Mouse (Mus musculus) MEL (cell line): ENCODE data around the gene Gata2.

ENCODE experiments used
- CTCF ChIP-seq, 3 experiments: IDR thresholded peaks in 2 of 3; conservative IDR thresholded peaks in 1 of 3; 2 replicates each; pipeline ENCODE4 v1.5.1; 2011 to 2012; ENCODE audit warnings: low read length in 3 of 3, low read depth in 2 of 3, mild to moderate bottlenecking in 2 of 3, improper control_type of control experiment in 1 of 3, inconsistent platforms in 1 of 3, mixed read lengths in 1 of 3, moderate library complexity in 1 of 3; ENCODE audit not compliant: control insufficient read depth in 1 of 3, insufficient read depth in 1 of 3, poor library complexity in 1 of 3, severe bottlenecking in 1 of 3
- JUND ChIP-seq: IDR thresholded peaks from 2 replicates; pipeline ENCODE4 v1.6.1; 2011; ENCODE audit warnings: low read depth, mild to moderate bottlenecking, improper control_type of control experiment, low read length
- POLR2A ChIP-seq, 2 experiments: IDR thresholded peaks; 2 replicates each; pipeline ENCODE4 v1.6.1; 2011 to 2012; ENCODE audit warnings: low read length in 2 of 2, mild to moderate bottlenecking in 2 of 2, control low read depth in 1 of 2, improper control_type of control experiment in 1 of 2, low read depth in 1 of 2, moderate library complexity in 1 of 2; ENCODE audit not compliant: control insufficient read depth in 1 of 2, insufficient read depth in 1 of 2, poor library complexity in 1 of 2
- RCOR1 ChIP-seq: IDR thresholded peaks from 2 replicates; pipeline ENCODE4 v1.6.1; 2012; ENCODE audit warnings: low read depth, mild to moderate bottlenecking, inconsistent platforms, low read length, improper control_type of control experiment
- ZMIZ1 ChIP-seq: IDR thresholded peaks from 2 replicates; pipeline ENCODE4 v1.6.1; 2012; ENCODE audit warnings: low read depth, mild to moderate bottlenecking, inconsistent platforms, low read length, improper control_type of control experiment, moderate library complexity
- ZNF384 ChIP-seq: IDR thresholded peaks from 2 replicates; pipeline ENCODE4 v1.6.1; 2012; ENCODE audit warnings: low read depth, mild to moderate bottlenecking, inconsistent platforms, low read length, improper control_type of control experiment

- TF ChIP-seq JUND = no peak
- TF ChIP-seq POLR2A (IDR thresholded peaks at IDR 0.05; ENCODE audit: control insufficient read depth in 1 of 2, insufficient read depth in 1 of 2, low read depth in 1 of 2, low read length in 2 of 2, poor library complexity in 1 of 2) = no peak
- no peak for TF ChIP-seq RCOR1
- no peak for TF ChIP-seq ZMIZ1
- no peak for TF ChIP-seq ZNF384
- no peak for TF ChIP-seq CTCF (IDR thresholded peaks at IDR 0.05 in 2 of 3, conservative IDR thresholded peaks at IDR 0.05 in 1 of 3; ENCODE audit: control insufficient read depth in 1 of 3, insufficient read depth in 1 of 3, low read depth in 2 of 3, low read length in 3 of 3, poor library complexity in 1 of 3, severe bottlenecking in 1 of 3)
These were observed 22.5 kb downstream of the Gata2 start for GRCm38 (mm10) chr6:88216199-88216598.
